Mouse (Mus musculus) erythroblast, adult 5-6 weeks (primary cell): ENCODE results near the gene Fan1. TPM values are rescaled to one million over a fixed set of nuclear protein-coding genes. Genes with fewer than 3 reads are reported as not detected.

Experiments
- ATAC-seq: replicated peaks from 2 replicates; pipeline ENCODE4 v1.8.0; 2016; ENCODE audit warnings: moderate number of reproducible peaks, mild to moderate bottlenecking, moderate TSS enrichment, inconsistent platforms; ENCODE audit not compliant: poor library complexity, low FRiP score, severe bottlenecking
- total RNA-seq, 2 experiments: library from RNA; stranded (forward) in 1 of 2; stranded (reverse) in 1 of 2; fragments of 150-400 nt in 1 of 2; fragments of 200-764, 138-1000 nt in 1 of 2; gene quantifications; 2 replicates each; pipeline versions ENCODE4 v1.2.3 to v1.2.4; 2015 to 2017; ENCODE audit warnings: low replicate concordance in 2 of 2

Gene Fan1
- total RNA-seq, 2 experiments from 2014 or later, result 2.3 to 3.2 TPM

DNA sequence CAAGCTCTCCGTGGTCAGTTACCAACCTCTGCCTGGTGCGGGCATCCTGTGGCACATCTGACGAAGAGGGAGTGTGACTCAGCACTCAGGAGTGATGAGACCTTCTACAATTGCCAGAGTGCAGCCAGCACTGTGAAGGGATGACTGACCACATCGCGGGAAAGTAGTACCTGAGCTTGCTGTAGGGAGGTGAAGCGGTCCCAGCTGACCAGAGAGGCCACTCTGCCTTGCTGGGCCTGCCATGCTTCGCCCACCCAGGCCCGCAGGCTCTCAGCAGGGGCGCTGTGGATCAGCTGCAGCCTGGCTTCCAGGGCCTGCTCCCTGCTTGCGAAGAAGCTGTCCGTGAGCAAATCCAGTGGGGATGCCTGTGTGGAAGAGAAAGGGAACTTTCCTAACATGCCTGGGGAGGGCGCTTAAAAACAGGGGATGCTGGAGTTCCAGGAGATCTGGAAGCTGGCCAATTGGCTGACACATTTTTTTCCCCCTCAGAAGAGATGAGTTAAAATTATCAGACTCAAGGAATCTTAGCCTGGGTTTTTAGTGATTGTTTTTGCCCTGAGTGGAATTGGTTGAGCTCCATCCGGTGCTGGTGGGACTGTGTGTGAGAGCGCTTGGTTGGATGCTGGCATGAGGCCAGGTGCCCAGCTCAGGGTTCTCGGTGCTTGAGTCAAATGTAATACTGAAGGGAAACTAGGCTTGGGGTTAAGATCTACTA, 24.6 kb downstream of the Fan1 start:
- ATAC-seq, result no peak

DNA sequence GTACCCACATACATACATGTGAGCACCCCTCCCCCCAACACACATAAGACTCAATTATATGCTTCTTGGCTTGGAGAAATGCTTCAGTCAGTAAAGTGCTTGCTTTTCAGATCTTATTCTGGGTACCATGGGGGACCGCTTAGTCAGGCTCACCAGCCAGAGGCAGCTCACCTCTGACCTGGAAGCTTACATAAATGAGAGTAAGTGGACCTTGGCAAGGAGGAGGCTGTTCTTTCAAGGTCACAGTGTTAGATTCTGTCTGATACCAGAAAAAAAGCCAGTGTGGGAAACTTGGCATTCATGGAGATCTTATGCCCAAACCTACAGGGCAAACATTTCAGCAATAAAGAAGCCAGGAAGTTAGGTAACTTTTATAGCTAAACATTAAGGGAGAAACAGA, 26.1 kb downstream of the Fan1 start:
- ATAC-seq, result no peak

- no peak for ATAC-seq
Observed at GRCm38 (mm10) chr7:64332686-64333085, 41.2 kb downstream of the Fan1 start.

DNA sequence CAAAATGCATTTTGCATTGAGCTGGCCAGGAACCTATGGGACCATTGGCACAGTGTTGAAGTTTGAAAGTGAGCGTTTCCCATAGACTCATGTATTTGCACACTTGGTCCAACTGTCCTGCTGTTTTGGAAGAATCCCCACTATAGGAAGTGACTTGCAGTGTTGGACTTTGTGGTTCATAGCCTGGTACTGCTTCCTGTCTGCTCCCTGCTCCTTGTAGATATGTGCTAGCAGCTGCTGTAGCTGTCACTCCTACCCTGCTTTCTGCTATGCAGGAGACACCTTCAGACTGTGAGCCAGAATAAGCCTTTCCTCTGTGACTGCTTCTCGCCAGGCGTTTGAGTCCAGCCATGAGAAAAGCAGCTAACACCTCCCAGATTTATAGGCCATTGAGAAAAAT, 42.6 kb downstream of the Fan1 start:
- ATAC-seq, result no peak

GRCm38 (mm10) chr7:64327486-64327885, 46.4 kb downstream of the Fan1 start:
- ATAC-seq, result no peak

GRCm38 (mm10) chr7:64326892-64327291, 47.0 kb downstream of the Fan1 start:
- peak; percentile 94 for ATAC-seq

DNA sequence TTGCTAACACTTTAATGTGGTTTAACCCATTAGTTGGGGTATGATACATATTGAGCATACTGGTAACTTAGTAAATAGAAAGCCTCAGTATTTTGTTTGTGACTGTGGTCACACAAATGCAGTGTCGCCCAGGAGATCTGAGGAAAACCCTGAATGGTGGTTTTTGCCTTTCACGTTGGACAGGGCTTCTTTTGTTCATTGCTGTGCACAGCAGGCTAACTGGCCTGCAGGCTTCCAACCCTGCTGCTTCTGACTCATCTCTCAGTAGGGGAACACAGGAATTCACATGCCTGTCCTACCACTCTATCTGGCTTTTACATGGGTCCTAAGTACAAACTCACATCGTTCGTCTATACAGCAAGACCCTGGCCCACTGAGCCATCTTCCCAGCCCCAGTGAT, 52.2 kb downstream of the Fan1 start:
- no peak for ATAC-seq

DNA sequence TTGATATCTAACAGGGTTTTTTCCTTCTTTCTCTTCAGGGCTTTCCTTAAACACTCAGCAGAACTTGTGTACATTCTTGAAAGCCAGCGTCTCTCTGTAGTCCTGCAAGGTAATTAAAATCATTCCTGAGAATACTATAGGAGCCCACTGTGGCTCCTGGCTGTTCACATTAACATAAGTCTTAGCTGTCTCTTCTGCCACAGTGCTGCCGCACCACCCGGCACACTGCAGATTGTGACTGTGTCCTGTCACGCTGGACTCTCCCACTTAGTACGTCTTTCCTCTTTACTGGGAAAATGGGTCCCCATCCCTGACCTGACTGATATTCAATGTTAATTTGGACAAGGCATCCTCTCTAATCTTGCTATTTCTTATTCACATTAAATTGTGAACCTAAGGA, 52.8 kb downstream of the Fan1 start:
- no peak for ATAC-seq

GRCm38 (mm10) chr7:64312811-64313210, 61.1 kb downstream of the Fan1 start:
- ATAC-seq, result no peak

GRCm38 (mm10) chr7:64310756-64311155, 63.1 kb downstream of the Fan1 start:
- no peak for ATAC-seq

GRCm38 (mm10) chr7:64310241-64310640, 63.7 kb downstream of the Fan1 start:
- no peak for ATAC-seq

Other genes with a start within 250 kb of the Fan1 start
- not detected in 2 replicates for gene Trpm1, start 220.3 kb downstream of the Fan1 start, total RNA-seq (2015; ENCODE audit: low replicate concordance)
- not detected in 2 replicates for gene Trpm1, start 220.3 kb downstream of the Fan1 start, total RNA-seq (2017; ENCODE audit: low replicate concordance)
- gene Mtmr10, start 86.4 kb downstream of the Fan1 start, total RNA-seq (2015; ENCODE audit: low replicate concordance), result 1.3 TPM in 1 of 2 replicates, not detected in the other
- gene Mtmr10, start 86.4 kb downstream of the Fan1 start, total RNA-seq (2017; ENCODE audit: low replicate concordance), result 2.2 and 2.6 TPM in 2 replicates
- 22.1 and 23.2 TPM in 2 replicates for gene Mphosph10, start 18.2 kb upstream of the Fan1 start, total RNA-seq (2015; ENCODE audit: low replicate concordance)
- gene Mphosph10, start 18.2 kb upstream of the Fan1 start, total RNA-seq (2017; ENCODE audit: low replicate concordance), result 20.4 and 24.9 TPM in 2 replicates
- 18.4 and 49.0 TPM in 2 replicates for gene Mcee, start 18.5 kb upstream of the Fan1 start, total RNA-seq (2015; ENCODE audit: low replicate concordance)
- 32.8 and 38.4 TPM in 2 replicates for gene Mcee, start 18.5 kb upstream of the Fan1 start, total RNA-seq (2017; ENCODE audit: low replicate concordance)
- not detected in 2 replicates for gene Apba2, start 127.6 kb upstream of the Fan1 start, total RNA-seq (2015; ENCODE audit: low replicate concordance)
- gene Apba2, start 127.6 kb upstream of the Fan1 start, total RNA-seq (2017; ENCODE audit: low replicate concordance), result not detected in 2 replicates